ENCODE assay signal across 8 mouse cellular contexts in genomic region chr10:10557085-10557484, GRCm38 (mm10). TPM values are rescaled to one million over a fixed set of nuclear protein-coding genes. Genes with fewer than 3 reads are reported as not detected.
DNase-seq lines count a peak whose midpoint lies in the region; ATAC-seq and TF ChIP-seq lines count a peak whose summit lies in the region.

No protein-coding gene starts in this region.

- no peaks in the 10 kb centered on the region for H3K27me3 ChIP-seq in intestine, embryonic 15.5 days (replicated peaks)
- no peaks in the 10 kb centered on the region for H3K27me3 ChIP-seq in liver, embryonic 16.5 days (ENCODE audit: control insufficient read depth, insufficient read depth, low read depth, low read length)
- H3K27me3 ChIP-seq in neural tube, embryonic 14.5 days (ENCODE audit: control insufficient read depth, insufficient read depth, low read length): no peaks in the 10 kb centered on the region

- no peaks in the 10 kb centered on the region for H3K4me1 ChIP-seq in intestine, embryonic 15.5 days (replicated peaks)
- no peaks in the 10 kb centered on the region for H3K4me1 ChIP-seq in liver, embryonic 16.5 days (ENCODE audit: control insufficient read depth, low read depth, low read length)
- peaks cover 3% of the 10 kb centered on the region; the same call in 1 of the 2 replicates for H3K4me1 ChIP-seq in neural tube, embryonic 14.5 days (ENCODE audit: control insufficient read depth, insufficient read depth, low read length)

- peak overlapping the region; percentile 92 for H3K4me2 ChIP-seq in intestine, embryonic 15.5 days (replicated peaks)
- peak overlapping the region; percentile 79 for H3K4me2 ChIP-seq in liver, embryonic 16.5 days (ENCODE audit: low read depth, low read length)
- peak overlapping the region; percentile 98 for H3K4me2 ChIP-seq in neural tube, embryonic 14.5 days (ENCODE audit: low read depth, low read length)

- H3K4me3 ChIP-seq in layer of hippocampus, adult 2 months: peak overlapping the region; percentile 68
- peak overlapping the region; percentile 66 for H3K4me3 ChIP-seq in intestine, embryonic 15.5 days (replicated peaks)
- H3K4me3 ChIP-seq in liver, embryonic 16.5 days (ENCODE audit: low read depth, low read length): peak overlapping the region; percentile 61
- peak overlapping the region; percentile 59 for H3K4me3 ChIP-seq in neural tube, embryonic 14.5 days (ENCODE audit: low read depth, low read length)

- H3K9ac ChIP-seq in intestine, embryonic 15.5 days: no peak overlapping the region
- H3K9ac ChIP-seq in liver, embryonic 16.5 days (ENCODE audit: low read depth, low read length): no peak overlapping the region; the same call in 1 of the 2 replicates
- H3K9ac ChIP-seq in neural tube, embryonic 14.5 days (replicated peaks; ENCODE audit: low read depth, low read length): no peak overlapping the region

- ATAC-seq in intestine, embryonic 15.5 days: peak; percentile 62
- ATAC-seq in liver, embryonic 16.5 days (ENCODE audit: low read depth): no peak
- peak; percentile 39; the same call in 1 of the 2 replicates for ATAC-seq in neural tube, embryonic 14.5 days (ENCODE audit: low read depth)

- H3K27ac ChIP-seq in layer of hippocampus, adult 2 months: no peak overlapping the region
- peak overlapping the region; percentile 68 for H3K27ac ChIP-seq in intestine, embryonic 15.5 days
- H3K27ac ChIP-seq in liver, embryonic 16.5 days (ENCODE audit: low read length): no peak overlapping the region
- H3K27ac ChIP-seq in neural tube, embryonic 14.5 days (ENCODE audit: low read depth, low read length): no peak overlapping the region

- WGBS in intestine, embryonic 15.5 days: 4% methylated on average over 8 of the region's 8 CpGs
- WGBS in liver, embryonic 16.5 days (ENCODE audit: insufficient replicate concordance): 3% methylated on average over 8 of the region's 8 CpGs
- 10% methylated on average over 8 of the region's 8 CpGs for WGBS in neural tube, embryonic 14.5 days

- no peaks in the 10 kb centered on the region for H3K36me3 ChIP-seq in intestine, embryonic 15.5 days
- no peaks in the 10 kb centered on the region for H3K36me3 ChIP-seq in liver, embryonic 16.5 days (ENCODE audit: control insufficient read depth, insufficient read depth)
- no peaks in the 10 kb centered on the region for H3K36me3 ChIP-seq in neural tube, embryonic 14.5 days (ENCODE audit: control insufficient read depth, insufficient read depth, low read length)

- no peak for DNase-seq in layer of hippocampus, adult 2 months (ENCODE audit: low spot score in 2 of 2)
- DNase-seq in layer of hippocampus, postnatal 25 days (ENCODE audit: extremely low spot score in 1 of 2, low spot score in 1 of 2): no peak
- DNase-seq in cerebellum, adult 9-10 months: peak; percentile 15
- peak; percentile 5 for DNase-seq in gastrocnemius, postnatal 25 days
- DNase-seq in spleen, postnatal 14 days (ENCODE audit: low spot score in 2 of 2): no peak

- no peaks in the 10 kb centered on the region for H3K9me3 ChIP-seq in intestine, embryonic 15.5 days
- H3K9me3 ChIP-seq in liver, embryonic 16.5 days (replicated peaks; ENCODE audit: control insufficient read depth, low read length): no peaks in the 10 kb centered on the region
- H3K9me3 ChIP-seq in neural tube, embryonic 14.5 days (ENCODE audit: control insufficient read depth, low read length): no peaks in the 10 kb centered on the region

- no peak for TF ChIP-seq CTCF in layer of hippocampus, adult 2 months (conservative IDR thresholded peaks at IDR 0.05)

RNA-seq across cellular contexts. Expression of gene Rab32, which starts 1.0 kb away (rescaled TPM):
- total RNA-seq in layer of hippocampus, adult 2 months (2021): 1 to 10 TPM; 3.5 to 4.8 TPM
- total RNA-seq in layer of hippocampus, postnatal 25 days (2021): 1 to 10 TPM; 2.9 TPM
- 1 to 10 TPM in 1 of 2 experiments, under 1 TPM in 1; 0.74 to 2.3 TPM for total RNA-seq in gastrocnemius, postnatal 25 days (2021)
- 21.4 and 21.7 TPM in 2 replicates for polyA plus RNA-seq in intestine, embryonic 15.5 days (2015; fragmentation: Nextera tagmentation; extraction: Ambion mirVana)
- polyA plus RNA-seq in liver, embryonic 16.5 days (2015; fragmentation: Nextera tagmentation; extraction: Ambion mirVana): 21.3 and 21.6 TPM in 2 replicates
- 3.6 and 4.8 TPM in 2 replicates for polyA plus RNA-seq in neural tube, embryonic 14.5 days (2014; fragmentation: Nextera tagmentation; extraction: Ambion mirVana)

Comparison
In these comparisons a context has a peak if more than half of its experiments do, and no peak if none do; other contexts are left out.
1. DNase-seq: peak in cerebellum, adult 9-10 months (single experiment) and gastrocnemius, postnatal 25 days (single experiment); none in layer of hippocampus, adult 2 months (0 of 2), layer of hippocampus, postnatal 25 days (0 of 2) and spleen, postnatal 14 days (0 of 2).
2. Peak in every context shown above with its lines, with median percentiles within 50 percentile points of each other: H3K4me3 ChIP-seq and H3K4me2 ChIP-seq.